Mouse (Mus musculus) left cerebral cortex, postnatal 36 days (tissue): Measurements from ENCODE around the gene Rps17. TPM values are rescaled to one million over a fixed set of nuclear protein-coding genes. Genes with fewer than 3 reads are reported as not detected.
A peak's percentile ranks its signal among the peaks of the same experiment; 100 is the strongest.

Source experiments
- DNase-seq, 2 experiments: peaks; one replicate each; pipeline ENCODE4 v3.0.0; 2021 to 2022; ENCODE audit warnings: low spot score in 2 of 2, mixed read lengths in 1 of 2
- intact Hi-C: fragments of 180-260 bp; cut with DNase I; formaldehyde crosslinking; loops from one replicate; pipeline ENCODE4 v1.15.1; 2025
- total RNA-seq, 2 experiments: library from RNA; stranded (reverse); gene quantifications; 2 replicates each; pipeline ENCODE4 v1.2.3; 2021

Rps17 gene
- total RNA-seq: 100 to 1,000 TPM; 469 to 487 TPM

DNA sequence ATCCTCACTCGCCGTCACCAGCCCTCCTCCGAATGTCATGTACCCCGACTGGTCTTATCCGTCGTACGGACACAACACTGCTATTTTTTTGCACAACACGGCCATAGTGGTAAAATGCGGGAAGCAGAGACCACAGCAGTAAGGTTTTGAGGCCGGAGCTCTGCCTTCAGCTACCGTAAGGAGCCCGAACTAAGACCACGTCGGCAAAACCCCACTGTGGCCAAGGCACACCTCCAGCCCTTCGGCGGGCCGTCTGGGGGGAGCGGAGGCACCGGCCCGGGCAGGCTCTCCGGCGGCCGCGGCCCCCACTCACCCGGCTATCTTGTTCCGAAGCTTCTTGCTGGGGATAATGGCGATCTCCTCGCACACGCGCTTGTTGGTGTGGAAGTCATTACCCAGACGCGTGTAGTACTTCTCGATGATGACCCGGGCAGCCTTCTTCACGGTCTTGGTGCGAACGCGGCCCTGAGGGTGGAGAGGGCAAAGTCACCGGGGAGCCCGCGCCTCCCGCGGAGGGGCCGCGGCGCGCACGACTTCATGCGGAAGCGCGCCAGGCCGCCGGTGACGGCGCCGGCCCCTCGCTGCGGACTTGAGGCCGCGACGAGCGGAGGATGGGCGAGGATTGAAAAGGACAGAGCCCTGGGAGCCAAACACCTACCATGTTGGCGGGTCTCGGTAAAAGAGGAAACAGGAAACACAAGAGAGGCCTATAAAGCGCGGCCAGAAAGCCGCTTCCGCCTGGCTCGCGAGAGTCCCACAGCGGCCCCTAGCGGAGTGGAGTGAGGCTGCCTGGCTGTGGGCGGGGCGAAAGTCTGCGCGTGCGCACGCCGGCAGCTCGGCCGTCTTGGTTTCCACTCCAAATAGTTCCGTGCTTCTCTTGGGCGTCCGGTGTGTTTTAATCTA lies at the start of gene Rps17:
Gene Rps17 (minus strand): TSS at position 711 of the 903 bp plus-strand sequence.
- peak; percentile 97 to 98 for DNase-seq
- intact Hi-C loops: loop anchor here (2.0 to 5.0 kb wide), 2 partner anchors 108 to 132 kb away; partner anchors contain the start of gene Pde8a

GRCm38 (mm10) chr7:81379363-81379762 lies 34.3 kb upstream of the Rps17 start:
- intact Hi-C loops: no loop called here
- DNase-seq: no peak

GRCm38 (mm10) chr7:81372337-81372920 lies 27.4 kb upstream of the Rps17 start:
- intact Hi-C loops: loop anchor here (5.0 kb wide), 1 partner anchor 80 kb away; no protein-coding TSS in a partner anchor
- DNase-seq: peak; percentile 74 to 78

DNA sequence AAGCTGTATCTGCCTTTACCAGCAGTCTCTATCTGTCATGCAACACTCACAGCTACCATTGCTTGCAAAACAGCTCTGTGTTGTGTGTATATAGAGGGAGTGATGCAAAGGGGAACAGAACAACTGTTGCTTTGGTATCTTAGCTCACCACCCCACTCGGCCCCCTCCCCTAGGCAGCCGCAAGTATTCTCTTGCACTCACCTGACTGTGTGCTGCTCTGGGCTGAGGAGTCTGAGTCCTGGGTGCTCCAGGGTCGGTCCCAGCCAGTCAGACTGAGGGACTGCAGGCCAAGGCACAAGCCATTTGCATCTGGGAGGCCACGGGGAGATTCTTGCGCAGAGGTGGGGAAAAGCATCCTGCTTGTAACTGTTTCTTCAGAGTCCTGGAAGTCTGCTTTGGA lies 26.8 kb upstream of the Rps17 start:
- intact Hi-C loops: loop anchor here (5.0 kb wide), 1 partner anchor 80 kb away; no protein-coding TSS in a partner anchor
- peak in 1 of 2 experiments; percentile 36 for DNase-seq

DNA sequence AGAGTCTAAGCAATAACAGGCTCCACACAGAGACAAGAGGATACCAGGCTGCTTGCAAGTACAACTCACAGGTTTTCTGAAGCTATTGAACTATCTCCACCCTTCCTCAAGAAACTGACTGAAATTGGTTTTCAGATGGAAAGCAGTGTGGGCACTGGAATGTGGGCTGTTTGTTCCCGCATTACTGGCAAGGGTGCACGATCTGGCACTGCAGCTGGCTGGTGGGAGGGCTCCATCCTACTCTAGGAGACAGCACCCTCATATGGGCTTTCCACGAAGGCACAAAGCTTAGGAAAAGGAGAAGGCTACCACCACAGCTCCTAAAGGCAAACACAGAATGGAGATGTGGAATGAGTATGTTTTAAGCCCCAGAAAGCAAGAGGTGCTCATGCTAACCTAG lies 24.7 kb upstream of the Rps17 start:
- peak; percentile 77 to 87 for DNase-seq
- intact Hi-C loops: loop anchor here (5.0 kb wide), 1 partner anchor 83 kb away; no protein-coding TSS in a partner anchor

GRCm38 (mm10) chr7:81367946-81368345 lies 22.9 kb upstream of the Rps17 start:
- intact Hi-C loops: no loop called here
- no peak for DNase-seq

GRCm38 (mm10) chr7:81356975-81357374 lies 11.9 kb upstream of the Rps17 start:
- intact Hi-C loops: loop anchor here (10.0 kb wide), 1 partner anchor 418 kb away; no protein-coding TSS in a partner anchor
- no peak for DNase-seq

- no peak for DNase-seq
- intact Hi-C loops: loop anchor here (10.0 kb wide), 1 partner anchor 418 kb away; no protein-coding TSS in a partner anchor
These were observed 11.3 kb upstream of the Rps17 start for GRCm38 (mm10) chr7:81356360-81356759.

- no peak for DNase-seq
- intact Hi-C loops: loop anchor here (10.0 kb wide), 1 partner anchor 419 kb away; no protein-coding TSS in a partner anchor
These were observed 10.7 kb upstream of the Rps17 start for GRCm38 (mm10) chr7:81355746-81356145.

- intact Hi-C loops: loop anchor here (10.0 kb wide), 1 partner anchor 423 kb away; no protein-coding TSS in a partner anchor
- DNase-seq: no peak
These were observed 6.8 kb upstream of the Rps17 start for GRCm38 (mm10) chr7:81351826-81352225.

- no peak for DNase-seq
- intact Hi-C loops: loop anchor here (5.0 kb wide), 1 partner anchor 104 kb away; no protein-coding TSS in a partner anchor
These were observed 3.2 kb upstream of the Rps17 start for GRCm38 (mm10) chr7:81348206-81348605.

DNA sequence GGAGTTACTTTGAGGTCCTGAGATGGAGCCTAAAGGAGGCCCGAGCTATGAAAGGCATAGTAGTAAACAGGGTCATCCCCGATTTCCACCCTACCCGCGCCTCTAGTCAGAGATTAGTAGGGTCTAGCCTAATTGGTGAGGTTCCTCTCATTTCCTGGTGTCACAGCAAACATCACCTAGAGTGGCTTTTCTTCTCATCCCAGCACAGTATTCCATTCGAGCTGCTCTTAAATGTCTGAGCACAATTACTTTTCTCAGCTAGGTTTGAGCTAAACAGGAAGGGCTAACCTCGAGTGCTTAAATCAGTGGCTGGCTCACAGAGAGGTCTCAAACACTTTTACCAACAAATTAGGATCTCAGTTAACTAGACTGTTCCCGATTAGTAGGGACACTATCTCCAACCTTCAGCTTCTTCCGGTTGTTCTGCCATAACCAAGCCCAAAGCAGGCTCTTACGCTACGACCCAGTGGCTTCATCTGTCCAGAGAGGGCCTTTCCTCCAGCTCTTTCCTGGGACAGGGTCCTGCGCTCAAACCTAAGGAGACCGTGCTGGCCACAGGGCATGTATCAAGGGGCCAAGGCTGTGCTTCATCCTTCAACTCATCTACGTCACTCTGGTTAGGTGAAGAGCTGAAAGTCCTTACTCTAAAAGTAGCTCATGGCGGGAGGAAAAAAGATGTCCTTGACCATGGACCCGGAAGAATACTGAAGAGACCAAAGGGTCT lies 555 bp upstream of the Rps17 start:
- no peak for DNase-seq
- intact Hi-C loops: loop anchor here (2.0 to 5.0 kb wide), 2 partner anchors 107 to 133 kb away; partner anchors contain the start of gene Pde8a

- no peak for DNase-seq
These were observed 1.2 kb downstream of the Rps17 start for GRCm38 (mm10) chr7:81343831-81344230.

GRCm38 (mm10) chr7:81343316-81343715 lies 1.7 kb downstream of the Rps17 start:
- intact Hi-C loops: no loop called here

More at GRCm38 (mm10) chr7:81343831-81344230, 1.2 kb downstream of the Rps17 start:
- intact Hi-C loops: loop anchor here (2.0 kb wide), 1 partner anchor 131 kb away; the partner anchor contains the start of gene Pde8a

DNA sequence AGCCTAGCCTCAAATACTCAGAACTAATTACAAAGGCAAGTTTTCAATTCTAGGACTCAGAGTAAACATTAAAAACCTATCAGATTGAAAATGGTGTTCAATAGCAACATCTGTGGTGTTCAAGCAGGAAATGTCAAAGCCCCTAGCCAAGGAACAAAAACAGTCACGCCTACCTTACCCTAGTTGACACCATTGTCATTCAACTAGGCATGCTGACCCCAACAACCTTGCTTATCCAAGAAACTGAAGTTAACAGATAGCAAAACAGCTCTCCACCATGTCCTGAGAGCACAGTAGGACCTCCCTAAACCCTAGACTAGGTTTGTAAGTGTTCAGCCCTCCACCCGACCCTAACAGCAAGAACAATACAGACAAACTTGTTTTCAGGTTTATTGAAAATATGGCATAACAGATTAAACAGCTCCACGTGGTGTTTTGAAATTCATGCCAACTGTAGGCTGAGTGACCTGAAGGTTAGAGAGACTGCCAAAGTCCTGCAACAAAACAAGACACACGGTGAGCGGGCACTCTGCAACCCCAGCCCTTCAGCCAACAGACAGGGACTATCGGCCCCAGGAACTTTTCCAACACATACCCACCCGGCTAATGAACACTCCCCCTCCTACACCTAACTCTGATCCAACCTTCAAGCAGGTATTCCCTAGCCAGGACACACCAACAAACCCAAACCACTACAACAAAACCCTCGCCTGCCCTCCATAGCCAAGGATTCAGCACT lies 2.5 kb downstream of the Rps17 start:
- intact Hi-C loops: no loop called here
- DNase-seq: no peak

More at GRCm38 (mm10) chr7:81343316-81343715, 1.7 kb downstream of the Rps17 start:
- DNase-seq: no peak

DNA sequence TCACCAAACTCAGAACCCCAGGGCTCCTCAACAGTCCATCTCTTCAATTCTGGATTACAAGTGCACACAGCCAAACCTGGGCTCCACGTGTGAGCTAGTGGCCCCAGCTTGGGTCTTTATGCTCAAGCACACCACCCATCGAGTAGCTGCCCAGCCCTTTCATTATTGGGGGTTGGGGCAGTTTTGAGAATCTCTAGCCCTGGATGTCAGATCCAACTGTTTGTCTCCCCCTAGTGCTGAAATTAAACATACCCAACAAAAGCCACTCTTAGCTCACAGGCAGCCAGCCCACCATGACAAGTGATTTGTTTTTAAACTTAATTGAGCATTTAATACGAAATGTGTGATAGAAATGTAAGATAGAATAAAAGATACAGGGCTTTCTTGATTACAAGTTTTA lies 3.5 kb downstream of the Rps17 start:
- DNase-seq: no peak
- intact Hi-C loops: loop anchor here (2.0 kb wide), 1 partner anchor 175 kb away; no protein-coding TSS in a partner anchor

- intact Hi-C loops: loop anchor here (2.0 kb wide), 1 partner anchor 173 kb away; no protein-coding TSS in a partner anchor
- DNase-seq: no peak
These were observed 5.3 kb downstream of the Rps17 start for GRCm38 (mm10) chr7:81339783-81340182.

GRCm38 (mm10) chr7:81338522-81338873 lies 6.6 kb downstream of the Rps17 start:
- intact Hi-C loops: no loop called here

More at GRCm38 (mm10) chr7:81338522-81338873, 6.6 kb downstream of the Rps17 start:
- no peak for DNase-seq
